Mouse (Mus musculus): ENCODE data around the gene Arhgap10. TPM values are rescaled to one million over a fixed set of nuclear protein-coding genes. Genes with fewer than 3 reads are reported as not detected.

Gene Arhgap10
- total RNA-seq, 2 experiments from 2014 or later: 6.9 to 7.6 TPM

DNA sequence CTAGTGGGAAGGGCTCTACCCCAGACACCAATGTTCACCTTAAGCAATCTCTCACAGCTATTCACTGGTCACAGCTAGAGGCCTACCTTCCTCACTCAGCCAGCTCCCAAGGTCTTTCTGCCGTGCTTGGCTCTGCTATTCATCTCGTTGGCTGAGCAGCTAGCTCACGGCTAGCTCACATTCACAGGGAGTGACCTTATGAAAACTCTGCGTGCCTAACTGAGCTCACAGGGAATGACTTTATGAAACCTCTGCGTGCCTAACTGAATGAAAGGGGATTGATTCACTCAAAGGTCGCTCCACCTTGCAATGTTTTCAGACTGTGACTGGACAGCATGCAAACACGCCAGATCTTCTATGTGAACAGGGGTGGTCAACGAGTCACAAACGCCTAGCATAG lies 107.4 kb downstream of the Arhgap10 start:
- DNase-seq (ENCODE audit: low spot score in 2 of 2): no peak

- no peak for DNase-seq (ENCODE audit: low spot score in 2 of 2)
Measured at GRCm38 (mm10) chr8:77408527-77409215, 109.1 kb downstream of the Arhgap10 start.

DNA sequence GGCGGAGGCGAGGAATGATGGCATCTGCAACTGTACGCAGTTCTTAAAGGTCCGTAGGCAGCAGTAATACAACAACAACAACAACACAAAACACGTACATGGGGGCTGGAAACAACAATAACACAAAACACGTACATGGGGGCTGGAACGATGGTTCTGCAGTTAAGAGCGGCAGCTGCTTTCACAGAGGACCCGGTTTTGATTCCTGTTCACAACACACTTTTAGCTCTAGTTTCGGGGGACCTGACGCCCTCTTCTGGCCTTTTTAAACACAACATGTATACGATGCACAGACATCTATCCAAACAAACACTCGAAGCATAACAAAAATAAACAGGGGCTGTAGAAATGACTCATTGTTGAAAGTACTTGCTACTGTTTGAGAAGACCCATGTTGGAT lies 110.9 kb downstream of the Arhgap10 start:
- no peak for DNase-seq (ENCODE audit: low spot score in 2 of 2)

- DNase-seq (ENCODE audit: low spot score in 2 of 2): no peak
Measured at GRCm38 (mm10) chr8:77406444-77406843, 111.3 kb downstream of the Arhgap10 start.

- DNase-seq (ENCODE audit: low spot score in 2 of 2): no peak
Measured at GRCm38 (mm10) chr8:77404017-77404416, 113.7 kb downstream of the Arhgap10 start.

DNA sequence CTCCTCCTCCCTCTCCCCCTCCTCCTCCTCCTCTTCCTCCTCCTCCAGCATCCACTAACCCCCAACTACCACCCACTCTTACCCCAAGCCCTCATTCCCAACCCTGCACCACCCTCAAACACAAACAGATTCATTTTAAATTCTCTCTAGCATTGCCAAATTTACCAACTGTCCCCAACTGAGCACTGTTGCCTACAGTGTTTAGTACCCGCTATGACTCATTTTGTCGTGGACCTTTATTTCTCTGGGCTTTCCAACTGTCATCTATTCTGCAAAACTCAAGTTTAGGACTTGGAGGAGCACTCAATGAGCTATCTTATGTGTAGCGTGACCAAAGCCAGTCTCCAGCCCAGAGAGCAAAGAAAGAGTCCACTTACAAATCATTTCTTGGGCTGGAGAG lies 115.8 kb downstream of the Arhgap10 start:
- no peak for DNase-seq (ENCODE audit: low spot score in 2 of 2)

GRCm38 (mm10) chr8:77401140-77401539 lies 116.6 kb downstream of the Arhgap10 start:
- no peak for DNase-seq (ENCODE audit: low spot score in 2 of 2)

GRCm38 (mm10) chr8:77384080-77384479 lies 133.7 kb downstream of the Arhgap10 start:
- no peak for DNase-seq (ENCODE audit: low spot score in 2 of 2)

- no peak for DNase-seq (ENCODE audit: low spot score in 2 of 2)
Measured at GRCm38 (mm10) chr8:77383671-77384070, 134.1 kb downstream of the Arhgap10 start.

DNA sequence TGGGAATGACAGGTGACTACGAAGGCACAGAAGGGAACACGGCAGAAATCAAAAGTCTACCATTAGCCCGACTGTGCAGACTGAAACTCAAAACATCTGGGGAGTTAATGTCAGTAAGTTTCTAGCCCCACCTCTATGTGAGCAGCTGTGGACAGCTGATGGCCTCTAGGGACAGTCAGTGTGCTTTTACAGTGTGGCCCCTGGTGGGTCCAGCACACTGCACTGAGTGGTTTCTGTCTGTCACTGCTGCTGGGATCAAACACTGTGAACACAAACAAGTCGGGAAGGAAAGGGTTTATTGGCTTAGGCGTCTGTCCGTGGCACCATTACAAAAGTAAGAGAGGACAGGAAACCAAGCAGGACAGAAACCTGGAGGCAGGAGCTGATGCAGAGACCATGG lies 136.9 kb downstream of the Arhgap10 start:
- DNase-seq (ENCODE audit: low spot score in 2 of 2): no peak

- no peak for DNase-seq (ENCODE audit: low spot score in 2 of 2)
Measured at GRCm38 (mm10) chr8:77379300-77379699, 138.5 kb downstream of the Arhgap10 start.

GRCm38 (mm10) chr8:77376451-77376853 lies 141.3 kb downstream of the Arhgap10 start:
- no peak for DNase-seq (ENCODE audit: low spot score in 2 of 2)

DNA sequence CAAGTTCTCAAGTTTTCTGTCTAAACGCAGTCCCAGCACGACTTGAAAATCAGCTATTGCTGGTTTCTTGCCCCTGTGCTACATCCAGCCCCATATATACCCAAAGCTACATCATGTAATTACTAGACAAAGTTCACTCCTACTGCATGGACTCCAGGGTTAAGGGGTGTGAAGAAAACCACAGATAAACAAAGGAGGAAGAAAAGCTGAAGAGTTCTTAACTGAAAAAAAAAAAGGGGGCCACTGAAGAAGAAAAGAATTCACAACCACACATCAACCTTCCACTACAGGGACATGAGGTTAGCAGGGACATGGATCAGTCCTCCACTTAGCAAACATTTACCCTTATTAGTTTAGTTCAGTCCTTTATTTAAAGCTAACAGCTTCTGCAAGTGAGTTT lies 141.8 kb downstream of the Arhgap10 start:
- DNase-seq (ENCODE audit: low spot score in 2 of 2): no peak

- no peak for DNase-seq (ENCODE audit: low spot score in 2 of 2)
Measured at GRCm38 (mm10) chr8:77371006-77371405, 146.7 kb downstream of the Arhgap10 start.

DNA sequence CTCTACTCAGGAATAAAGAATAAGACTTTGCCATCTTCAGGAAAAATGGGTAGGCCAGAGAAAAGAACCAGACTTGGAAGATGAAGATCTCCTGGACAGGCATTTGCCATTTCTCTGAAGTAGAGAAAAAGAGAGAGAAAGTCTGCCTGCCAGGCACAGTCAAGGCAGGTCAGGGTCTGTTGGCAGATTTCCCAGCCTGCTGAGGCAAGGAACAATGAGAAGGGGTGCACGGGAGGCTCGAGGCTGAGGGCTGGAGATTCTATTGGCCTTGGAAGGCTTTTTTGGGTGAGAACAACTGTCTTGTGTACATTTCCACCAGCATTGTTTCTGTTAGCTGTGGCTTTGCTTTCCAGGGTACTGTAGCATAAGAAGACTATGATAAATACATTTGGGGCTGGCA lies 147.4 kb downstream of the Arhgap10 start:
- no peak for DNase-seq (ENCODE audit: low spot score in 2 of 2)

- DNase-seq (ENCODE audit: low spot score in 2 of 2): no peak
Measured at GRCm38 (mm10) chr8:77369671-77370070, 148.1 kb downstream of the Arhgap10 start.

- DNase-seq (ENCODE audit: low spot score in 2 of 2): no peak
Measured at GRCm38 (mm10) chr8:77367091-77367490, 150.7 kb downstream of the Arhgap10 start.

DNA sequence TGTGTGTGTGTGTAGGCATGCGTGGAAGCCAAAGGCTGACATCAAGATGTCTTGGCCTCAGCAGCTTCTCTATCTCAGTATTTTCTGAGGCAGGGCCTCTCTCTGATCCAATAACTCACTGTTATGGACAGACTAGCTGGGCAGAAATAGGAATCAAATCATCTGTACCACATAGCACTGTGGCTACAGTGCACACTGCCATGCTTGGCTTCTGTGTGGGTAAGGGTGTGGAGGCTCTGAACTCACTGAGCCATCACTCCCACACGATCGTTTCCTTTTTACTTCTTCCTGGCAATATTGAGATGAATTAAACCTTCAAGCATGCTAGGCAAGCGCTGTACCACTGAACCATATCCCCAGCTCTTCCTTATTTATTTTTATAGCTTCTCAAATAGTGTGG lies 151.3 kb downstream of the Arhgap10 start:
- DNase-seq (ENCODE audit: low spot score in 2 of 2): no peak

DNA sequence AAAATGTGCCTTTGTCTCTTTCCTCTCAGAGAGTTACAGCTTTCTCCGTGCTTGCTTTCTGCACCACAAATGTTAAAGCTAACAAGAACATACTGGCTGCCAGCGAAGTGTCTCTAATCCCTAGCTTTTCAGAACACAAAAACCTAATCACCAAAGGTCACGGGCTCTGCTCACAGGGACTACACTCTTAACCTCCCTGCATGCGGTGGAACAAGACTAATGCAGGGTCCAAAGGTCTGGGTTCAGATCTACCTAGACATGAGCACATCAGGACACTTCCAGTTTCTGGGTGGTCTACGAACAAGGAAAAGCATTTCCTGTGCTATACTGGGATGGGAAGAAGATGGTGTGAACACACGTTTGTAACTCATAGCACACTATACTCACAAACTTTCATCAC lies 151.8 kb downstream of the Arhgap10 start:
- no peak for DNase-seq (ENCODE audit: low spot score in 2 of 2)

DNA sequence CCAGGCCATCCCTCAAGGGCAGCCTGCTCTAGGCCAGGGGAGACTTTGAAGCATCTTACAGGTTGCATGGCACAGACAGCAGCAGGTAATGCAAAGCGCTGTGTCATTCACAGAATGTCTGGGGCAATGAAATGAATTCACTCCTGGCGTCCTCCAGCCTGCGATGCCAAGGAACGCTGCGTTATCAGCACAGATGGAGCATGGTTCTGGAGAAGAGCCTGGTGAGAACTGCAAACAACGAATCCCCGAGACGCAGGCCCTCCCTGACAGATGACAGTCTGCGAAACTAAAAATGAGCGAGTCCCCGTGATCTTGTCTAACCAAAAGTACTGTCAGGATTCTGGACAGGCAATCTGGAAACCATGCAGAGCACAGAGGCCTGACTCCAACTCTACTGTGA lies 153.3 kb downstream of the Arhgap10 start:
- DNase-seq (ENCODE audit: low spot score in 2 of 2): peak; percentile 57 to 88

GRCm38 (mm10) chr8:77360853-77361252 lies 156.9 kb downstream of the Arhgap10 start:
- DNase-seq (ENCODE audit: low spot score in 2 of 2): no peak

DNA sequence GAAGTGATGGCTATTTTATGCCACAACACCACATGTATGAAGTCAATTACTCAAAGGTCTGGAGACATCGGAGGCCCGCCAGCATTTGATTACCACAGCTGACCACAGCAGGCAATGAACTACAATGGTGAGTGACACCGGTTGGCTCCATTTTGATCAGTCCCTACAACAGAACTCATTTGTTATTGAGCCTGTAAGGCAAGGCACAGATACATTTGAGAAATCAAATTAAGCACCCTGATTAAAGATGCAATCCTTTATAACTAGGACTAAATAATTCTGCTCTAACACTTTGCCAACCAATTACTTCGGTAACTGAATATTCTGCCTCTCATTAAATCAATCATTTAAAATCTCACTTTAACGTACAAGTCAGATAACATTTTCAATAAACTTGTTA lies 157.3 kb downstream of the Arhgap10 start:
- no peak for DNase-seq (ENCODE audit: low spot score in 2 of 2)

GRCm38 (mm10) chr8:77357126-77357525 lies 160.6 kb downstream of the Arhgap10 start:
- no peak for DNase-seq (ENCODE audit: low spot score in 2 of 2)

GRCm38 (mm10) chr8:77355344-77355743 lies 162.4 kb downstream of the Arhgap10 start:
- no peak for DNase-seq (ENCODE audit: low spot score in 2 of 2)

Measured in layer of hippocampus, postnatal 14 days (tissue).